Mouse (Mus musculus): ENCODE measurements around the gene 1700021F05Rik. TPM values are rescaled to one million over a fixed set of nuclear protein-coding genes. Genes with fewer than 3 reads are reported as not detected.

Gene 1700021F05Rik
- total and polyA plus RNA-seq, 2 experiments from 2014 or later = 43.0 to 133 TPM

- 27% methylated on average over 3 of the region's 3 CpGs for WGBS
- DNase-seq (ENCODE audit: low spot score) (no peak), ATAC-seq (ENCODE audit: insufficient read depth, low read depth) (no peak)
- Histone ChIP-seq H3K27ac (ENCODE audit: low read depth) (no peak overlapping the region), H3K27me3 (ENCODE audit: control insufficient read depth, insufficient read depth, low read length) (no peaks in the 10 kb centered on the region), H3K36me3 (replicated peaks; ENCODE audit: control insufficient read depth, insufficient read depth, low read length) (no peaks in the 10 kb centered on the region), H3K4me2 (ENCODE audit: low read depth, low read length) (no peak overlapping the region), H3K4me1 (ENCODE audit: control insufficient read depth, insufficient read depth) (no peaks in the 10 kb centered on the region), H3K9me3 (replicated peaks; ENCODE audit: control insufficient read depth, low read length) (no peaks in the 10 kb centered on the region), H3K9ac (replicated peaks; ENCODE audit: low read depth, low read length) (no peak overlapping the region), H3K4me3 (ENCODE audit: low read depth, low read length) (no peak overlapping the region)
- TF ChIP-seq CTCF (IDR thresholded peaks at IDR 0.05; ENCODE audit: low read depth) = no peak
- TF ChIP-seq EP300 (IDR thresholded peaks at IDR 0.05; ENCODE audit: low read depth) = no peak
These were observed 10.6 kb upstream of the 1700021F05Rik start for GRCm38 (mm10) chr10:43551388-43551787.

- DNase-seq (ENCODE audit: low spot score) = no peak
- WGBS = 19% methylated on average over 3 of the region's 3 CpGs
- no peaks in the 10 kb centered on the region for H3K36me3 ChIP-seq (replicated peaks; ENCODE audit: control insufficient read depth, insufficient read depth, low read length)
- no peak overlapping the region for H3K4me3 ChIP-seq (ENCODE audit: low read depth, low read length)
- no peaks in the 10 kb centered on the region for H3K9me3 ChIP-seq (replicated peaks; ENCODE audit: control insufficient read depth, low read length)
- H3K4me2 ChIP-seq (ENCODE audit: low read depth, low read length) = no peak overlapping the region
- H3K4me1 ChIP-seq (ENCODE audit: control insufficient read depth, insufficient read depth) = no peaks in the 10 kb centered on the region
- no peak overlapping the region for H3K27ac ChIP-seq (ENCODE audit: low read depth)
- TF ChIP-seq CTCF (IDR thresholded peaks at IDR 0.05; ENCODE audit: low read depth) (no peak), EP300 (IDR thresholded peaks at IDR 0.05; ENCODE audit: low read depth) (no peak)
- no peak for ATAC-seq (ENCODE audit: insufficient read depth, low read depth)
- H3K9ac ChIP-seq (replicated peaks; ENCODE audit: low read depth, low read length) = no peak overlapping the region
- no peaks in the 10 kb centered on the region for H3K27me3 ChIP-seq (ENCODE audit: control insufficient read depth, insufficient read depth, low read length)
These were observed 10.1 kb upstream of the 1700021F05Rik start for GRCm38 (mm10) chr10:43550923-43551322.

GRCm38 (mm10) chr10:43549411-43549810 lies 8.6 kb upstream of the 1700021F05Rik start:
- no peaks in the 10 kb centered on the region for H3K36me3 ChIP-seq (replicated peaks; ENCODE audit: control insufficient read depth, insufficient read depth, low read length)
- H3K27ac ChIP-seq (ENCODE audit: low read depth) = no peak overlapping the region
- no peaks in the 10 kb centered on the region for H3K4me1 ChIP-seq (ENCODE audit: control insufficient read depth, insufficient read depth)
- no peak overlapping the region for H3K9ac ChIP-seq (replicated peaks; ENCODE audit: low read depth, low read length)
- no peaks in the 10 kb centered on the region for H3K27me3 ChIP-seq (ENCODE audit: control insufficient read depth, insufficient read depth, low read length)
- ATAC-seq (ENCODE audit: insufficient read depth, low read depth) (no peak), DNase-seq (ENCODE audit: low spot score) (no peak)
- H3K4me3 ChIP-seq (ENCODE audit: low read depth, low read length) = no peak overlapping the region
- H3K4me2 ChIP-seq (ENCODE audit: low read depth, low read length) = no peak overlapping the region
- WGBS = 51% methylated on average over 5 of the region's 5 CpGs
- TF ChIP-seq EP300 (IDR thresholded peaks at IDR 0.05; ENCODE audit: low read depth) (no peak), CTCF (IDR thresholded peaks at IDR 0.05; ENCODE audit: low read depth) (peak; percentile 26)
- H3K9me3 ChIP-seq (replicated peaks; ENCODE audit: control insufficient read depth, low read length) = no peaks in the 10 kb centered on the region

- H3K4me3 ChIP-seq (ENCODE audit: low read depth, low read length) = peak overlapping the region; percentile 93
- no peaks in the 10 kb centered on the region for H3K27me3 ChIP-seq (ENCODE audit: control insufficient read depth, insufficient read depth, low read length)
- no peaks in the 10 kb centered on the region for H3K9me3 ChIP-seq (replicated peaks; ENCODE audit: control insufficient read depth, low read length)
- 39% methylated on average over 7 of the region's 8 CpGs for WGBS
- H3K9ac ChIP-seq (replicated peaks; ENCODE audit: low read depth, low read length) = no peak overlapping the region
- peaks cover 5% of the 10 kb centered on the region for H3K36me3 ChIP-seq (replicated peaks; ENCODE audit: control insufficient read depth, insufficient read depth, low read length)
- ATAC-seq (ENCODE audit: insufficient read depth, low read depth) (no peak), DNase-seq (ENCODE audit: low spot score) (no peak)
- peak overlapping the region; percentile 41 for H3K4me2 ChIP-seq (ENCODE audit: low read depth, low read length)
- TF ChIP-seq EP300 (IDR thresholded peaks at IDR 0.05; ENCODE audit: low read depth) = no peak
- no peak for TF ChIP-seq CTCF (IDR thresholded peaks at IDR 0.05; ENCODE audit: low read depth)
- H3K27ac ChIP-seq (ENCODE audit: low read depth) = no peak overlapping the region
- H3K4me1 ChIP-seq (ENCODE audit: control insufficient read depth, insufficient read depth) = peaks cover 13% of the 10 kb centered on the region; the same call in 1 of the 2 replicates
These were observed 355 bp upstream of the 1700021F05Rik start for GRCm38 (mm10) chr10:43541153-43541544.

- no peaks in the 10 kb centered on the region for H3K9me3 ChIP-seq (replicated peaks; ENCODE audit: control insufficient read depth, low read length)
- H3K27ac ChIP-seq (ENCODE audit: low read depth) = peak overlapping the region; percentile 96
- no peaks in the 10 kb centered on the region for H3K27me3 ChIP-seq (ENCODE audit: control insufficient read depth, insufficient read depth, low read length)
- H3K4me3 ChIP-seq (ENCODE audit: low read depth, low read length) = peak overlapping the region; percentile 93
- peaks cover 9% of the 10 kb centered on the region for H3K36me3 ChIP-seq (replicated peaks; ENCODE audit: control insufficient read depth, insufficient read depth, low read length)
- DNase-seq (ENCODE audit: low spot score) (no peak), ATAC-seq (ENCODE audit: insufficient read depth, low read depth) (no peak)
- peak overlapping the region; percentile 73 for H3K4me2 ChIP-seq (ENCODE audit: low read depth, low read length)
- WGBS = 7% methylated on average over 12 of the region's 12 CpGs
- peaks cover 13% of the 10 kb centered on the region; the same call in 1 of the 2 replicates for H3K4me1 ChIP-seq (ENCODE audit: control insufficient read depth, insufficient read depth)
- TF ChIP-seq CTCF (IDR thresholded peaks at IDR 0.05; ENCODE audit: low read depth) = no peak
- TF ChIP-seq EP300 (IDR thresholded peaks at IDR 0.05; ENCODE audit: low read depth) = no peak
- H3K9ac ChIP-seq (replicated peaks; ENCODE audit: low read depth, low read length) = peak overlapping the region; percentile 93
These were observed 966 bp downstream of the 1700021F05Rik start for GRCm38 (mm10) chr10:43539746-43540310.

- ATAC-seq (ENCODE audit: insufficient read depth, low read depth) (no peak), DNase-seq (ENCODE audit: low spot score) (no peak)
- Histone ChIP-seq H3K4me3 (ENCODE audit: low read depth, low read length) (no peak overlapping the region), H3K9ac (replicated peaks; ENCODE audit: low read depth, low read length) (no peak overlapping the region), H3K4me1 (ENCODE audit: control insufficient read depth, insufficient read depth) (peaks cover 13% of the 10 kb centered on the region; the same call in 1 of the 2 replicates), H3K27ac (ENCODE audit: low read depth) (no peak overlapping the region), H3K9me3 (replicated peaks; ENCODE audit: control insufficient read depth, low read length) (no peaks in the 10 kb centered on the region), H3K36me3 (replicated peaks; ENCODE audit: control insufficient read depth, insufficient read depth, low read length) (peaks cover 9% of the 10 kb centered on the region), H3K27me3 (ENCODE audit: control insufficient read depth, insufficient read depth, low read length) (no peaks in the 10 kb centered on the region), H3K4me2 (ENCODE audit: low read depth, low read length) (no peak overlapping the region)
- WGBS = 88% methylated on average over 5 of the region's 5 CpGs
- TF ChIP-seq CTCF (IDR thresholded peaks at IDR 0.05; ENCODE audit: low read depth) = no peak
- no peak for TF ChIP-seq EP300 (IDR thresholded peaks at IDR 0.05; ENCODE audit: low read depth)
These were observed 2.0 kb downstream of the 1700021F05Rik start for GRCm38 (mm10) chr10:43538831-43539230.
